Mouse (Mus musculus): Measurements from ENCODE around the gene Mei4. TPM values are rescaled to one million over a fixed set of nuclear protein-coding genes. Genes with fewer than 3 reads are reported as not detected.

The Mei4 gene
- polyA plus RNA-seq (2017; shearing (Covaris generic)): under 1 TPM in 1 of 2 experiments, not detected in 1; 0.82 TPM

DNA sequence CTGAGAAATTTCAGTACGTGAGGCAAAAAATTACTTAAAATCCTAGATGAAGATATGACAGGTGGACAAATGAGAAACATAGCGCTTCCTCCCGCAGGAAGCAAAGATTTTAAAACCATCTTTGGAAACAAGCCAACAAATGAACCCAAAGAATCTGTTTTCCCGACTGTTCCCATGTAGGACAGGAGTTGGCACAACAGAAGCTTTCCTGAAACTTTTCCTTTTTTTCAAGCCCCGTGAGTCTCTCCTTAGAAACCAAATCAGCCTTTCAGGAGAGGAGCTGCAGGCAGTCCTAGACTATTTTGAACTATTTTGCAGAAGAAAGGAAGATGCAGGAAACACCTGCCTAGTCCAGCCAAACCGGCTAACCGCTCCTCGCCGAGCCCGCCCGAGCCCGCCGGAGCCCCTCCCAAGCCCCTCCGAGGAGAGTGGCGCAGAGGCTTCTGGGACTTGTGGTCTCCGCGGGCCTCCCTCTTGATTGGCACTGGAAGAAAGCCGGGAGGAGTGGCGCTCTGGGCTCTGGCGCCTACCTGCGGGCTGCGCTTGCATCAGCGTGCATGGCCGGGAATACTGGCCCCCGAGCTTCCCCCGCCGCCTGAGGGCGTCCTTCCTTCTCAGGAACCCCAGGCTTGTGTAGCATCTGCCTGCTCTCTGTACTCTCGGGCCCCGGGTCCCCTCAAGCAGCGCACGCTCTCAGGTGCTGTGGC lies at the start of gene Mei4:
Gene Mei4, plus strand, starts transcription at position 490 of the 707 bp plus-strand sequence.

Other genes with a start within 250 kb of the Mei4 start
- gene Htr1b, start 229.8 kb upstream of the Mei4 start, polyA plus RNA-seq (2017; shearing (Covaris generic)): not detected

Measured in activated CD4-positive, CD25-positive, alpha-beta regulatory T cell (primary cell).